Mouse (Mus musculus): ENCODE results near the gene Eif2b4. TPM values are rescaled to one million over a fixed set of nuclear protein-coding genes. Genes with fewer than 3 reads are reported as not detected.

Eif2b4 gene
- polyA plus RNA-seq, 1 experiment from 2014 or later, result 78.6 TPM

DNA sequence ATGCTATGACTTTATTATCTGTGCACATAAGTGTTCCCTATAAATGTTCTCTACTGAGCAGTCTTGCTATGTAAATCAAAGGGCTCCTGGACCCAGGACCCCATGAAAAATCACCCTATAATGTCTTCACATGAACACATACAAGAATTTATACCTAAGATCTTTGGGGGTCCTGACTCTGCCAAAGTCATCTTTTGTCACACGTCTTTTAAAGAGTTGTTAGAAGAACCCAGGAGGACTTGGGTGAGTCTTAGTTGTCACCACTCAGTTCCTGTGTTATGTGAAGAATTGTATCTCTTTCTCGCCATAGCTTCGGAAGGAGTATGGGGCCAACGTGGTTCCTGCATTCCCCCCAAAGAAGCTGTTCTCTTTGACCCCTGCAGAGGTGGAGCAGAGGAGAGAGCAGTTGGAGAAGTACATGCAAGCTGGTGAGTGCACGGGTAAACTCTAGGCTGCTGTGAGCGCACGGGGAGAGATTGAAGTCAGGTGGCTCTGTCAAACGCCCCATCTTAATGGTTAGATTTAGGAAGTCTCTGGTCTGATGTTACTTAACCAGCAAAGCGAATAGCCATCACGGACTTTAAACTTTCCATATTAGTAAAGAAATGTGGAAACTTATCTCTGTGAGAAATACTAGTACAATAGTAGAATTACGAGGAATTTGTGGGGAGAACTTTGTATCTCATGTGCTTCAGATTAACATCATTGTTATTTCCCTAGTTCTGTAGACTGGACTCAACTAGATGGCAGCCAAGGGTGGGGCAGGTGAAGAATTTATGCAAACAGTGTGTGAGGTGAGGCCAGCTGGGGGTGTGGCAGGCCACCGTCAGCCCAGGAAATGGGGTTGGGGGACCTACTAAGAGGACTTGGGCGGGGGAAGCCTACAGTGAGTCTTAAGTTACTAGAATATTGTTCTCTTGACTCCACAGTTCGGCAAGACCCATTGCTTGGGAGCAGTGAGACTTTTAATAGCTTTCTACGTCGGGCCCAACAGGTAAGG lies 1.6 kb upstream of the Eif2b4 start:
- H3K9me3 ChIP-seq (ENCODE audit: control insufficient read depth, low read length), result no peaks in the 10 kb centered on the region
- ATAC-seq (ENCODE audit: low FRiP score), result no peak
- H3K4me1 ChIP-seq (replicated peaks; ENCODE audit: control insufficient read depth, insufficient read depth, low read length), result peaks cover 20% of the 10 kb centered on the region
- no peak overlapping the region for H3K9ac ChIP-seq
- WGBS, result 94% methylated on average over 16 of the region's 16 CpGs
- DNase-seq (ENCODE audit: low spot score), result no peak
- no peak overlapping the region for H3K27ac ChIP-seq
- H3K27me3 ChIP-seq (ENCODE audit: control insufficient read depth, insufficient read depth, low read length), result no peaks in the 10 kb centered on the region
- peaks cover 71% of the 10 kb centered on the region for H3K36me3 ChIP-seq (replicated peaks; ENCODE audit: control insufficient read depth, insufficient read depth)
- 0 out of 2 replicates have a peak overlapping the region, but pooled peaks have one; percentile 70 for H3K4me3 ChIP-seq (replicated peaks; ENCODE audit: low read length)
- H3K4me2 ChIP-seq (replicated peaks), result peak overlapping the region; percentile 81; the same call in 1 of the 2 replicates

GRCm38 (mm10) chr5:31193631-31194281 lies 526 bp upstream of the Eif2b4 start:
- peaks cover 69% of the 10 kb centered on the region for H3K36me3 ChIP-seq (replicated peaks; ENCODE audit: control insufficient read depth, insufficient read depth)
- no peaks in the 10 kb centered on the region for H3K27me3 ChIP-seq (ENCODE audit: control insufficient read depth, insufficient read depth, low read length)
- ATAC-seq (ENCODE audit: low FRiP score), result no peak
- no peaks in the 10 kb centered on the region for H3K9me3 ChIP-seq (ENCODE audit: control insufficient read depth, low read length)
- no peak for DNase-seq (ENCODE audit: low spot score)
- WGBS, result 14% methylated on average over 25 of the region's 25 CpGs
- H3K4me2 ChIP-seq (replicated peaks), result peak overlapping the region; percentile 81
- H3K4me3 ChIP-seq (replicated peaks; ENCODE audit: low read length), result peak overlapping the region; percentile 70
- H3K27ac ChIP-seq, result peak overlapping the region; percentile 79
- H3K9ac ChIP-seq, result peak overlapping the region; percentile 73
- H3K4me1 ChIP-seq (replicated peaks; ENCODE audit: control insufficient read depth, insufficient read depth, low read length), result peaks cover 20% of the 10 kb centered on the region

DNA sequence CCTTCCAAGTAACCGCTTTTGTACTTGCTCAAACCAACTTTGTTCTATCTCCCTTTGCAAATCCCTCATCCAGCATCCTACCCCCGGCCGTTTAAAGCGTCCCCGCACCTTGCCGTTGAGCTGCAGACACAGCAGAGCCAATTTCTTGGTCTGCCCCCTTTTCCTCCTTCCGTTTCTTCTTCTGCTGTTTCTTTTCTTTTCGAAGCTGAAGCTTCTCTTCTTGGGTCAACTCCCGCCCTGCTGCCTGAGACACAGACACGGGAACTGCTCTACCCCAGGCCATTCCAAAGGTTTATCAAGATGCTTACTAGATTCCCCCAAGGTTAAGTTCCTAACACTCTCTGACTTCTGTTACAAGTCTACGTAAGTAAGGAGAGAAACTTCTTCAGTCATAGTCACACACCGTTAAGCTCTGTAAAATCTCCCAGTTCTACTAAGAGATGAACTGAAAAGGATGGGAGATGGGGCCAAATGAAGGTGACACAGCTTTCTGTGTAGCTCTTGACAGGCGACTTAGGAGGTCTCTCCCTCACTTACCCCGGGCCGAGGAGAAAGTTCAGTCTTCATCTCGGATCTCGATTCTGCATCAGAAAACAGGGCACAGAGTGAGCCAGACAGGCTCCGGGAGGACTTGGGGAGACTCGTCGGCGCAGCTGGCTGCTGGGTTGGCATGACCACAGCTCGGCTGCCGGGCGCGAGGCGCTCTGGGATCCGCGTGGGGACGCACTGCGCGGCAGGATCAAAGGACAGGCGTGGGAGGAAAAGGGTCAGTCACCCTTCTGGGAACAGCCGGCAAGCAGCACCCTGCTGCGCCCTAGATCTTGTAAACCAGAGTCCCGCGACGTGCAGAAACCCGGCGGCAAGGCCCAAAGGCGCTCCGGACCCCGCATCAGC lies 938 bp downstream of the Eif2b4 start:
- peak overlapping the region; percentile 76 for H3K27ac ChIP-seq
- no peaks in the 10 kb centered on the region for H3K9me3 ChIP-seq (ENCODE audit: control insufficient read depth, low read length)
- ATAC-seq (ENCODE audit: low FRiP score), result peak; percentile 59; the same call in 1 of the 2 replicates
- H3K9ac ChIP-seq, result peak overlapping the region; percentile 81
- peaks cover 20% of the 10 kb centered on the region for H3K4me1 ChIP-seq (replicated peaks; ENCODE audit: control insufficient read depth, insufficient read depth, low read length)
- H3K4me2 ChIP-seq (replicated peaks), result peak overlapping the region; percentile 78
- H3K27me3 ChIP-seq (ENCODE audit: control insufficient read depth, insufficient read depth, low read length), result no peaks in the 10 kb centered on the region
- WGBS, result 17% methylated on average over 42 of the region's 42 CpGs
- peaks cover 69% of the 10 kb centered on the region for H3K36me3 ChIP-seq (replicated peaks; ENCODE audit: control insufficient read depth, insufficient read depth)
- no peak for DNase-seq (ENCODE audit: low spot score)
- H3K4me3 ChIP-seq (replicated peaks; ENCODE audit: low read length), result peak overlapping the region; percentile 70

GRCm38 (mm10) chr5:31190201-31190600 lies 3.0 kb downstream of the Eif2b4 start:
- peaks cover 20% of the 10 kb centered on the region for H3K4me1 ChIP-seq (replicated peaks; ENCODE audit: control insufficient read depth, insufficient read depth, low read length)
- no peaks in the 10 kb centered on the region for H3K9me3 ChIP-seq (ENCODE audit: control insufficient read depth, low read length)
- H3K36me3 ChIP-seq (replicated peaks; ENCODE audit: control insufficient read depth, insufficient read depth), result peaks cover 54% of the 10 kb centered on the region
- no peak overlapping the region for H3K27ac ChIP-seq
- H3K9ac ChIP-seq, result no peak overlapping the region
- no peak overlapping the region for H3K4me2 ChIP-seq (replicated peaks)
- 92% methylated on average over 9 of the region's 9 CpGs for WGBS
- H3K4me3 ChIP-seq (replicated peaks; ENCODE audit: low read length), result no peak overlapping the region
- no peaks in the 10 kb centered on the region for H3K27me3 ChIP-seq (ENCODE audit: control insufficient read depth, insufficient read depth, low read length)
- no peak for DNase-seq (ENCODE audit: low spot score)
- no peak for ATAC-seq (ENCODE audit: low FRiP score)

- H3K9me3 ChIP-seq (ENCODE audit: control insufficient read depth, low read length), result no peaks in the 10 kb centered on the region
- H3K9ac ChIP-seq, result no peak overlapping the region
- no peak overlapping the region for H3K4me3 ChIP-seq (replicated peaks; ENCODE audit: low read length)
- H3K27ac ChIP-seq, result no peak overlapping the region
- H3K36me3 ChIP-seq (replicated peaks; ENCODE audit: control insufficient read depth, insufficient read depth), result peaks cover 45% of the 10 kb centered on the region
- no peaks in the 10 kb centered on the region for H3K27me3 ChIP-seq (ENCODE audit: control insufficient read depth, insufficient read depth, low read length)
- WGBS, result 82% methylated on average over 4 of the region's 4 CpGs
- H3K4me1 ChIP-seq (replicated peaks; ENCODE audit: control insufficient read depth, insufficient read depth, low read length), result peaks cover 11% of the 10 kb centered on the region
- DNase-seq (ENCODE audit: low spot score) (no peak), ATAC-seq (ENCODE audit: low FRiP score) (no peak)
- H3K4me2 ChIP-seq (replicated peaks), result no peak overlapping the region
These were observed 4.9 kb downstream of the Eif2b4 start for GRCm38 (mm10) chr5:31188223-31188840.

DNA sequence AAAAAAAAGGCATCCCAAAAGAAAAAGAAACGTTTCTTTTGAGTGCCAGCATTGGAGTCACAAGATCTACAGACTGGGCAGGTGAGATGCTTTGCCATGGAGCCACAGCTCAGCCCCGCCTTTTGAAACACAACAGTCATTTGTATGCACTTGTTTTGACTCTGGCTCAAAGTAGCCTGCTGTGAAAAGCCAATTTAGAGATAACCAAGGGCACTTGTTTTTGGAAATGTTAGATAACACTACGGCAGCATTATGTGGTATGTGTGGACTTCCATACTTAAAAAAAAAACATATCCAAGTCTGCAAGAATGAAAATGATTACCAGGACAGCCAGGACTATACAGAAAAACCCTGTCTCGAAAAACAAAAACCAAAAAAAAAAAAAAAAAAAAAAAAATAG lies 9.6 kb downstream of the Eif2b4 start:
- WGBS, result 62% methylated on average over 4 of the region's 4 CpGs
- Histone ChIP-seq H3K4me3 (replicated peaks; ENCODE audit: low read length) (no peak overlapping the region), H3K27ac (no peak overlapping the region), H3K4me2 (replicated peaks) (no peak overlapping the region), H3K36me3 (replicated peaks; ENCODE audit: control insufficient read depth, insufficient read depth) (peaks cover 20% of the 10 kb centered on the region), H3K4me1 (replicated peaks; ENCODE audit: control insufficient read depth, insufficient read depth, low read length) (peaks cover 10% of the 10 kb centered on the region), H3K9ac (no peak overlapping the region), H3K9me3 (ENCODE audit: control insufficient read depth, low read length) (no peaks in the 10 kb centered on the region), H3K27me3 (ENCODE audit: control insufficient read depth, insufficient read depth, low read length) (no peaks in the 10 kb centered on the region)
- ATAC-seq (ENCODE audit: low FRiP score) (no peak), DNase-seq (ENCODE audit: low spot score) (no peak)

DNA sequence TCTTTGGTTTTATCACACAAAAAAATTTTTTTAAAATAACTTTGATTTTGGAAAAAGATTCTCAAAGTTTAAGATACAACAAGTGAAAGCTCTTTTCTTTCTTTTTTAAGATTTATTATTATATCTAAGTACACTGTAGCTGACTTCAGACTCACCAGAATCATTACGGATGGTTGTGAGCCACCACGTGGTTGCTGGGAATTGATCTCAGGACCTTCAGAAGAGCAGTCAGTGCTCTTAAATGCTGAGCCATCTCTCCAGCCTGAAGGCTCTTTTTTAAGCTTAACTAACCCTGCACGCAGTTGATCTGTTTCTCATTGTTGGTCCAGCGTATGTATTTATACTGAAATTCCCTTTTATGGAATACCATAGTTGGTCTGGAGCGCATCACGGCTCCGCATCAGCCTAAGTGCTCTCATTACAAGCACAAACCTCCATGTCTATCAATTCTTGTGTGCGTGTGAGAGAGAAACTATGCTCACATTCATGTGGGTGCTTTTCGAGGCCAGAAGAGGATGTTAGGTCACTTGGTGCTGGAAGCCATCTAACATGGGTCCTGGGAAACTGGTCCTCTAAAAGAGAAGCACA lies 12.0 kb downstream of the Eif2b4 start:
- peak overlapping the region; percentile 90; the same call in 1 of the 2 replicates for H3K27ac ChIP-seq
- H3K36me3 ChIP-seq (replicated peaks; ENCODE audit: control insufficient read depth, insufficient read depth), result 0 out of 2 replicates have a peak, but pooled peaks cover 7% of the 10 kb centered on the region
- no peak overlapping the region for H3K9ac ChIP-seq
- ATAC-seq (ENCODE audit: low FRiP score) (no peak), DNase-seq (ENCODE audit: low spot score) (no peak)
- H3K27me3 ChIP-seq (ENCODE audit: control insufficient read depth, insufficient read depth, low read length), result no peaks in the 10 kb centered on the region
- peaks cover 11% of the 10 kb centered on the region for H3K4me1 ChIP-seq (replicated peaks; ENCODE audit: control insufficient read depth, insufficient read depth, low read length)
- WGBS, result 94% methylated on average over 9 of the region's 9 CpGs
- no peaks in the 10 kb centered on the region for H3K9me3 ChIP-seq (ENCODE audit: control insufficient read depth, low read length)
- no peak overlapping the region; the same call in 1 of the 2 replicates for H3K4me2 ChIP-seq (replicated peaks)
- 0 out of 2 replicates have a peak overlapping the region, but pooled peaks have one; percentile 78 for H3K4me3 ChIP-seq (replicated peaks; ENCODE audit: low read length)

All from hindbrain, embryonic 14.5 days (tissue).